Mouse (Mus musculus) cerebellum, adult (tissue): ENCODE measurements around the gene Srrm1.
"Not testable (repeated sequence)": the region's sequence is repeated elsewhere in the genome, so short reads cannot be mapped to it uniquely, and the experiment has no call there.

ENCODE experiments used
- ATAC-seq: cut with Nextera tagmentation; 2 replicates; pipeline ENCODE4 v1.9.2; 2017; ENCODE audit warnings: mild to moderate bottlenecking, moderate library complexity, mixed read lengths; ENCODE audit not compliant: insufficient number of reproducible peaks, low FRiP score, low TSS enrichment

The Srrm1 gene

GRCm38 (mm10) chr4:135355886-135356550 is 2.9 kb upstream of the Srrm1 start:
- no peak for ATAC-seq

- ATAC-seq, result not testable (repeated sequence)
Observed at GRCm38 (mm10) chr4:135354751-135355150, 1.6 kb upstream of the Srrm1 start.

DNA sequence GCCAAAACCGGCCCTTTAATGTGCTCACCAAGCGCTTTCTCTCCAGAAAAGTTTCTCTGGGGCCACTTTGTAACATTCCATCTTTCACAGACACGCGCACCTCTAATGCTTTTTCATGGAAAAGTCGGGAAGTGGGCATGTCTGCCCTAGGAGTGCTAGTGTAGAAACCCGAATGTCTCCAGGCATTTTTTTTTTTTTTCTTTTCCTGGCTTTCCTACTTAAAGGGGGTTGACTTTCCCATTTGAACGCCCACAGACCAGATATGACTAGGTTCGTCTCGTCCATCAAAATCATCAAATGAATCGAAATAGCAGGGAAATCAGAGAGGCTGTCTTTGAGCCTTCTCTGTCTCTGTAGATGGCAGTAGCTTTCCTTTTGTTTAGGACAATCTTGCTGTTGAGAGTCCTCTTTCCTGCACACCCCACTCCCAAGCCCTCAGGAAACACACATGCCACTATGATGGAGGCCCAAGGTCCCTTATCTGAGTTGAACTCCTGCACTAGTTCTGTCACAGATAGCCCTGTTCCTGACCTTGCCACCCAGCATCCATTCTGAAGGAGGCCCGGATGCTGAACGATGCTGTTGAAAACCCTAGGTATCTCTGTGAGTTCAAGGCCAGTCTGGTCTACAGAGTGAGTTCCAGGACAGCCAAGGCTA is 801 bp upstream of the Srrm1 start:
- 0 out of 2 replicates have a peak, but pooled peaks have one; percentile 10 for ATAC-seq

DNA sequence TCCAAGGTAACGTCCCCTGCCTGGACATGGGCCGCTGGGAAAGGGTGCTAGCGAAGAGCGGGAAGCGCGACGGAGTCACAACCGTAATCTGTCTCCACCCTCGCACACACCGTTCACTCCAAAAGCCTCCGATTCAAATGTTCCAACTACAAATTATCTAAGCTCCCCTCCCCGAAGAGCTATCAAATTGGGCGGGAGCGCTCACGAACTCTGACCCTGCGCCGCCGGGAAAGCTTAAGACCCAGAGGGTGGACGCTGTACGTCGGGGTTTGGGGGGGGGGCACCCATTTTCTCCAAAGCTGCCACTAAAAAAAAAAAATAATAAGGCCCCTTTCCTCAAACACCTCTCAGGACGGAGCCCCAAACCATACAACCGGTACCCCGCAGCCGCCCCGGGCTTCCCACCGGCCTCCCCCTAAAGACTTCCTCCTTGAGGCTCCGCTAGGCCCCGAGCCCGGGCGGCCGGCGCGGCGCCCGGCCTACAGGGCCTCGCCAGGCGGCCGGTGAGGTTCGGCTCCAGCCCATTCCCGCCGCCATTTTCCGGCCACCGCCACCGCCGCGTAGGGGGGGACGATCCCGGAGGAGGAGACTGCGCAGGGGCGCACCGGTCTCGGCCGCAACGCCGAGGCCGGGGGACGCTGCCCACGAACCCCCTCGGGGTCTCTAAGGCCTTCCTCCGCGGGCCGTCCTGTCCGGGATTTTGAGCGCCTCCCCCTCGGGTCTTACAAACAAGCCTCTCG is 625 bp downstream of the Srrm1 start:
- peak; percentile 45; the same call in 1 of the 2 replicates for ATAC-seq

DNA sequence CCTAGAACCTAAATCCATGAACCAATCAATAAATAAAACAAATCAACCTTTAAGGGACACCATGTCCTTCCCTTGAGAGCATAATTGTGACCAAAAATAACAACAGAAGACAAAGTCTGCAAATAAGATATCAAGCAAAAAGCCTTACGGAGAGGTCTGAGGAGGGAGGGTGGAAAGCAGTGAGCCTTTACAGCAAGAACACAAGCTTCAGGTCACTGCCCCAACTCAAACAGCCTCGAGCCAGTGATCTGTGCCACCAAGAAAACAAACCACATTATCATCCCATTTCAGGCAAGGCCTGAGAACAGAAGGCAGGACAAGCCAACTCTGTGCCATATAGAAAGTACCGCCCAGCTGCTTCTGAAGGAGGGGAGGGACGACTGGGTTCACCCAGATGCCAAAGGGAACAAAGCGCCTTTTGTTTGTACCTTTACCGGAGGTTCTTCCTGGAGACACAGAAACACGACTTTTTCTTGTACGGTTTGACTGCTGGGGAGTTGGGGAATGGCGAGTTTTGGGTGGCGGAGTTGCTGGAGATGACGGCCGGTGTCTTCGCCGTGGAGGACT is 15.7 kb downstream of the Srrm1 start:
- ATAC-seq, result no peak

GRCm38 (mm10) chr4:135336023-135336357 is 17.1 kb downstream of the Srrm1 start:
- ATAC-seq, result no peak

GRCm38 (mm10) chr4:135335327-135336022 is 17.6 kb downstream of the Srrm1 start:
- no peak for ATAC-seq

DNA sequence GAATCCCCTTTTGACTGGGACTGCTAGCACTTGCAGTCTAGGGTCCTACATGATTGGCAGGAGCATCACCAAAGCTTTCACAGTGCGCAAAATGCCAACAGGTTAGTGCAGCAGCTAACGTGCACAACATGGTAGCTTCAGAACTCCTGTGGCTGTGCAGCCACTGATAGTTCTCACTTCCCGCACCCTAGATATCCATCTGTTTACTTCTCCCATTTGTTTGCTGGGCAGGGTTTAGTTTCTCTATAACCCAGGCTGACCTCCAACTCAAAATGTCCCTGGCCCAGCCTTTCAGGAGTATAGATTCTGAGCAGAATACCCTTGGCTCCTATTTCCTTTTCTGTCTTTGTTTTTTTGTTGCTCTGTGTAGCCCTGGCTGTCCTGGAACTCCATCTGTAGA is 26.7 kb downstream of the Srrm1 start:
- no peak for ATAC-seq

GRCm38 (mm10) chr4:135326046-135326445 is 27.1 kb downstream of the Srrm1 start:
- ATAC-seq, result no peak

- no peak for ATAC-seq
Observed at GRCm38 (mm10) chr4:135323021-135323420, 30.1 kb downstream of the Srrm1 start.

GRCm38 (mm10) chr4:135317966-135318365 is 35.2 kb downstream of the Srrm1 start:
- no peak for ATAC-seq

DNA sequence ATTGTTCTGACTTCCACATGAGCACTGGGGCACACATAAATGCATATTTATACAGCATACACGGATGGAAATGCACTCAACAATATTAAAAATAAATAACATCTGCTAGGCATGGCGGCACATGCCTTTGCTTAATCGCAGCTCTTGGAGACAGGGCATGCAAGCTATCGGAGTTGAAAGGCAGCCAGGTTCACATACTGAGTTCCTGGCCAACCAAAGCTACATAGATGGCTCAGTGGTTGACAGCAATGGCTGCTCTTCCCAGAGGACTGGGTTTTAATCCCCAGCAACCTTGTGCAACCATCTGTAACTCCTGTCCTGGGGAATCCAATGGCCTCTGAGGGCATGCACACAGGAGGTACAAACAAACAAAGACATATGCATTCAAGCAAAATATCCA is 35.6 kb downstream of the Srrm1 start:
- ATAC-seq, result no peak

DNA sequence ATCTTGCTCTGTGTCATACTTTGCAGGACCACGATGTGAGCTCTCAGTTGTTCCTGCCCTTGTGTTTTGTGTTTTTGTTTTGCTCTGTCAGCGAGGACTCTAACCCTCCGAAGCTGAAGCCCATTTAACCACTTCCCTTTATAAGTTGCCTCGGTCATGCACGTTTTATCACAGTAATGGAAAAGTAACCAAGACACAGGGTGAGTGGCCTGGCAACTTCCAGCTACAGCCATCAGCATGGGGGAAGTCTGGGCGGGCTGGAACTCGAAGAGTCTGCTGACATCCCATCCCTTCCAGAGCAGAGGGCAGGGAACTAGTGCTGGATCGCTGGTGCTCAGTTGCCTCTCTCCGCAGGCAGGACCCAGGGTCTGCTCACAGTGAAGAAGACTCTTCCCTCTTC is 37.8 kb downstream of the Srrm1 start:
- no peak for ATAC-seq

- ATAC-seq, result no peak
Observed at GRCm38 (mm10) chr4:135314419-135314832, 38.7 kb downstream of the Srrm1 start.

- no peak for ATAC-seq
Observed at GRCm38 (mm10) chr4:135313761-135314241, 39.3 kb downstream of the Srrm1 start.

GRCm38 (mm10) chr4:135313111-135313691 is 39.9 kb downstream of the Srrm1 start:
- ATAC-seq, result no peak

GRCm38 (mm10) chr4:135312706-135313105 is 40.4 kb downstream of the Srrm1 start:
- no peak for ATAC-seq

DNA sequence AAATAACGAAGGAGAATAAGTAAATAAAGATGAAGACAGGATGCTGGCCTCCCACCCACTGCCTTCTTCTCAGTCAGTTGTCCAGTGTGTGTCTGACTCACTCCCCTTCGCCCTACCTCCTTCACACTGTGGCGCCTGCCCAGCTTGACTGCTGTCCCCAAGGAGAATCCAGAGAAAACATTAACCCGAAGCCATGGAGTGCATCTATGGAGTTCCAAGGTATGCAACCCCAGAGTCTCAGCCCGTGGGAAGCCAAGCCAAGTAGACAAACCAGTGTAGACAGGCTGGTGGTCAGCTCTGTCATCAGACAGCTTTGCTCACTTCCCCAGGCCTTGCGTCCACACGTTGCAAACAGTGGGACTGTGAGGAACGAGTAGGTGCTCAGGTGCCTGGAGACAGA is 42.8 kb downstream of the Srrm1 start:
- ATAC-seq, result no peak

DNA sequence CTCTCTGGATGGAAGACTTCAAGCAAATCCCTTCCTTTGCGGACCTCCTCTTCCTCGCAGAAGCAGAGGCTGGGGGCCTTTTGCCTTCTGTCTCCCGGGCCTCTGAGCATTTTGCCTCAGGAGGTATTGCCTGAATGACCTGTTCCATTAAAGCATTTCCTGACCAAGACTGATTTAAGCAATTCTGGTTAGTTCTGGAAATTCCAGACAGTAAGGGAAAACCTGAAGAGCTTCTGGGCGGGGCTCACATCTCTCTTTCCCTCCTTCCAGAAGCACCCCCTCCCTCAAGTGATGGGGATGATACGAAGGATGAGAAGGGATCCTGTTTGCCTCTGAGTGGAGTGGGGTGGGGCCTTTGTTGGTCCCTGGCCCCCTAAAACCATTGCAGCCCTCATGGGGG is 43.4 kb downstream of the Srrm1 start:
- ATAC-seq, result no peak

- no peak for ATAC-seq
Observed at GRCm38 (mm10) chr4:135309112-135309659, 43.9 kb downstream of the Srrm1 start.
